In the genomic region with DNA sequence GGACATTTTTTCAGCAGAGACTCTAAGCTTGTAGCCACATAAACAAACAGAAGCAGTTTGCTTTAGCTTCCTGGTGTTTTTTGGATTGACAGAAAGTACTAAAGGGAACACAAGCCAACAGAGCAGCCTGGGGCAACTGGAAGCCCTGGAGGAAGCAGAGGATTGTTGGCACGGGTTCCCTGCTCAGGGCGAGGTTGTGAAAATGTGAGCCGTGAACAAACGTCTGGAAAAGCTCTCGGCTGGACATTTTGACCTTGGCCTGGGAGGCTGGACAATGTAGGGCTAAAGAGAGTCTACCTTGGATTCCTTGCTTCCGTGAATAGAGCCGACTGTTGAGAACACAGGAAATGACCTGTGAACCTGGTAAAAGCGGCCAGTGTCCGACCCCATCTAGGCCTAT, we compare ENCODE assay signal across 12 mouse cellular contexts.
A peak's percentile ranks its signal among the peaks of the same experiment; 100 is the strongest.
DNase-seq lines count a peak whose midpoint lies in the region; ATAC-seq and TF ChIP-seq lines count a peak whose summit lies in the region.
"Had no signal": no experiment of that assay in that cellular context is flagged by ENCODE, and none has a peak within 500 bp of the region (broad histone marks: within the 10 kb centered on the region; RNA-seq: fewer than 3 reads in every experiment).

No protein-coding gene starts in this region.

- no peak for TF ChIP-seq EP300 in liver, postnatal 0 days (IDR thresholded peaks at IDR 0.05; ENCODE audit: low read depth)

- no peak for TF ChIP-seq CTCF in midbrain, postnatal 0 days (IDR thresholded peaks at IDR 0.05)
- no peak for TF ChIP-seq CTCF in liver, postnatal 0 days (IDR thresholded peaks at IDR 0.05; ENCODE audit: low read depth)

- no peaks in the 10 kb centered on the region for H3K27me3 ChIP-seq in midbrain, postnatal 0 days (ENCODE audit: insufficient read depth, low read length)
- no peaks in the 10 kb centered on the region for H3K27me3 ChIP-seq in midbrain, embryonic 13.5 days
- no peaks in the 10 kb centered on the region for H3K27me3 ChIP-seq in liver, postnatal 0 days (ENCODE audit: insufficient read depth, low read length)
- H3K27me3 ChIP-seq: midbrain, embryonic 15.5 days had no signal

- ATAC-seq in midbrain, postnatal 0 days (ENCODE audit: low FRiP score), result no peak
- ATAC-seq in midbrain, embryonic 13.5 days, result no peak
- ATAC-seq in erythroid progenitor cell, adult 5-6 weeks (replicated peaks; ENCODE audit: low FRiP score, poor library complexity, severe bottlenecking), result no peak
- no peak for ATAC-seq in liver, postnatal 0 days
- ATAC-seq: midbrain, embryonic 15.5 days had no signal

- H3K27ac ChIP-seq in midbrain, postnatal 0 days (ENCODE audit: low read depth, low read length), result no peak overlapping the region
- no peak overlapping the region for H3K27ac ChIP-seq in midbrain, embryonic 13.5 days
- H3K27ac ChIP-seq in liver, postnatal 0 days (ENCODE audit: low read depth), result no peak overlapping the region
- H3K27ac ChIP-seq: liver, embryonic 14.5 days; midbrain, embryonic 15.5 days had no signal

- no peak overlapping the region for H3K4me3 ChIP-seq in midbrain, postnatal 0 days (ENCODE audit: low read depth, low read length)
- H3K4me3 ChIP-seq in midbrain, embryonic 13.5 days (replicated peaks), result no peak overlapping the region
- no peak overlapping the region for H3K4me3 ChIP-seq in liver, postnatal 0 days (ENCODE audit: low read depth, low read length)
- H3K4me3 ChIP-seq: midbrain, embryonic 15.5 days had no signal

- H3K9me3 ChIP-seq in midbrain, postnatal 0 days (ENCODE audit: low read length), result no peaks in the 10 kb centered on the region
- no peaks in the 10 kb centered on the region for H3K9me3 ChIP-seq in midbrain, embryonic 13.5 days
- no peaks in the 10 kb centered on the region for H3K9me3 ChIP-seq in liver, postnatal 0 days (ENCODE audit: low read length)
- H3K9me3 ChIP-seq: midbrain, embryonic 15.5 days had no signal

- H3K36me3 ChIP-seq in midbrain, postnatal 0 days (ENCODE audit: insufficient read depth, low read length), result no peaks in the 10 kb centered on the region
- H3K36me3 ChIP-seq in midbrain, embryonic 13.5 days, result no peaks in the 10 kb centered on the region
- no peaks in the 10 kb centered on the region for H3K36me3 ChIP-seq in liver, postnatal 0 days (replicated peaks; ENCODE audit: insufficient read depth, low read length)
- H3K36me3 ChIP-seq: midbrain, embryonic 15.5 days had no signal

- no peak overlapping the region for H3K4me2 ChIP-seq in midbrain, postnatal 0 days (ENCODE audit: low read depth, low read length, poor library complexity, severe bottlenecking)
- H3K4me2 ChIP-seq in midbrain, embryonic 13.5 days (replicated peaks), result no peak overlapping the region
- no peak overlapping the region for H3K4me2 ChIP-seq in liver, postnatal 0 days (ENCODE audit: low read depth, low read length)
- H3K4me2 ChIP-seq: midbrain, embryonic 15.5 days had no signal

- DNase-seq in embryo, embryonic 10 days (ENCODE audit: low spot score), result peak; percentile 55
- no peak for DNase-seq in embryo, embryonic 9.5 days (ENCODE audit: extremely low spot score)
- DNase-seq in midbrain, postnatal 0 days (ENCODE audit: low spot score), result peak; percentile 16
- peak; percentile 14 for DNase-seq in embryo, embryonic 11 days
- DNase-seq in yolk sac, embryonic 10.5 days (ENCODE audit: low spot score), result peak; percentile 1
- DNase-seq in liver, postnatal 0 days, result no peak
- DNase-seq: kidney, adult 8-10 months; thymus, postnatal 14 days had no signal

- 75% methylated on average over 9 of the region's 9 CpGs for WGBS in midbrain, postnatal 0 days
- 90% methylated on average over 9 of the region's 9 CpGs for WGBS in midbrain, embryonic 13.5 days
- 67% methylated on average over 9 of the region's 9 CpGs for WGBS in liver, postnatal 0 days (ENCODE audit: insufficient replicate concordance)

- no peaks in the 10 kb centered on the region for H3K4me1 ChIP-seq in midbrain, postnatal 0 days (ENCODE audit: insufficient read depth, low read length)
- H3K4me1 ChIP-seq in midbrain, embryonic 13.5 days (replicated peaks), result no peaks in the 10 kb centered on the region
- H3K4me1 ChIP-seq in liver, postnatal 0 days (ENCODE audit: insufficient read depth), result no peaks in the 10 kb centered on the region
- H3K4me1 ChIP-seq: midbrain, embryonic 15.5 days had no signal

- no peak overlapping the region for H3K9ac ChIP-seq in midbrain, postnatal 0 days (replicated peaks; ENCODE audit: low read length, poor library complexity, severe bottlenecking)
- H3K9ac ChIP-seq in midbrain, embryonic 13.5 days (replicated peaks), result no peak overlapping the region
- H3K9ac ChIP-seq in liver, postnatal 0 days (replicated peaks), result no peak overlapping the region
- H3K9ac ChIP-seq: liver, embryonic 14.5 days; midbrain, embryonic 15.5 days had no signal

Comparison
In these comparisons a context has a peak if more than half of its experiments do, and no peak if none do; other contexts are left out.
1. DNase-seq: peak in embryo, embryonic 10 days (single experiment), midbrain, postnatal 0 days (single experiment), embryo, embryonic 11 days (single experiment) and yolk sac, embryonic 10.5 days (single experiment); none in embryo, embryonic 9.5 days (single experiment) and liver, postnatal 0 days (single experiment).